Mouse (Mus musculus) myocyte (in vitro differentiated cells): ENCODE results near the gene Add2. TPM values are rescaled to one million over a fixed set of nuclear protein-coding genes. Genes with fewer than 3 reads are reported as not detected.

ENCODE experiments used
- H3K27me3 ChIP-seq: one replicate; pipeline ENCODE4 v1.6.1; 2011; ENCODE audit not compliant: control insufficient read depth, insufficient read depth, insufficient read length
- H3K36me3 ChIP-seq: one replicate; pipeline ENCODE4 v1.6.1; 2011; ENCODE audit not compliant: control insufficient read depth, insufficient read depth
- H3K4me2 ChIP-seq: one replicate; pipeline ENCODE4 v1.6.1; 2011; ENCODE audit warnings: low read depth, control low read depth
- H3K4me3 ChIP-seq: one replicate; pipeline ENCODE4 v1.5.1; 2011; ENCODE audit warnings: mild to moderate bottlenecking, control low read depth, moderate library complexity
- H3K79me2 ChIP-seq: one replicate; pipeline ENCODE4 v1.6.1; 2011; ENCODE audit not compliant: control insufficient read depth, insufficient read depth
- H3ac ChIP-seq: one replicate; pipeline ENCODE4 v1.6.1; 2011; ENCODE audit not compliant: control insufficient read depth, insufficient read length
- CEBPB ChIP-seq: IDR thresholded peaks from 2 replicates; pipeline ENCODE4 v1.6.1; 2011; ENCODE audit warnings: mild to moderate bottlenecking, moderate library complexity; ENCODE audit not compliant: poor library complexity, insufficient read depth, severe bottlenecking
- E2F4 ChIP-seq: IDR thresholded peaks from one replicate; pipeline ENCODE4 v1.6.1; 2011; ENCODE audit warnings: mild to moderate bottlenecking, control low read depth, moderate library complexity; ENCODE audit not compliant: insufficient read depth
- MAX ChIP-seq: IDR thresholded peaks from one replicate; pipeline ENCODE4 v1.6.1; 2011; ENCODE audit warnings: low read depth, mild to moderate bottlenecking, control low read depth
- MYOD1 ChIP-seq, 3 experiments: IDR thresholded peaks; one replicate each; pipeline ENCODE4 v1.6.1; 2011; ENCODE audit warnings: control low read depth in 2 of 3, low read depth in 2 of 3, mild to moderate bottlenecking in 2 of 3, moderate library complexity in 1 of 3; ENCODE audit not compliant: insufficient read length in 2 of 3, control insufficient read depth in 1 of 3
- MYOG ChIP-seq, 3 experiments: IDR thresholded peaks; one replicate each; pipeline ENCODE4 v1.6.1; 2011; ENCODE audit warnings: control low read depth in 2 of 3, low read depth in 2 of 3, mild to moderate bottlenecking in 2 of 3; ENCODE audit not compliant: insufficient read length in 2 of 3, control insufficient read depth in 1 of 3, insufficient read depth in 1 of 3
- POLR2A ChIP-seq: IDR thresholded peaks from one replicate; pipeline ENCODE4 v1.6.1; 2011; ENCODE audit warnings: low read depth, mild to moderate bottlenecking, control low read depth, moderate library complexity; ENCODE audit not compliant: insufficient read length
- POLR2AphosphoS2 ChIP-seq: IDR thresholded peaks from one replicate; pipeline ENCODE4 v1.6.1; 2011; ENCODE audit warnings: low read depth, control low read depth; ENCODE audit not compliant: insufficient read length
- REST ChIP-seq: IDR thresholded peaks from one replicate; pipeline ENCODE4 v1.6.1; 2011; ENCODE audit warnings: mild to moderate bottlenecking, control low read depth, moderate library complexity; ENCODE audit not compliant: insufficient read depth, insufficient read length
- SRF ChIP-seq: IDR thresholded peaks from one replicate; pipeline ENCODE4 v1.6.1; 2011; ENCODE audit warnings: low read depth; ENCODE audit not compliant: control insufficient read depth, insufficient read length
- TCF12 ChIP-seq: IDR thresholded peaks from one replicate; pipeline ENCODE4 v1.6.1; 2011; ENCODE audit warnings: mild to moderate bottlenecking, control low read depth; ENCODE audit not compliant: poor library complexity, insufficient read depth, severe bottlenecking
- TCF3 ChIP-seq: IDR thresholded peaks from one replicate; pipeline ENCODE4 v1.6.1; 2011; ENCODE audit warnings: low read depth, control low read depth; ENCODE audit not compliant: insufficient read length
- USF1 ChIP-seq: IDR thresholded peaks from one replicate; pipeline ENCODE4 v1.6.1; 2011; ENCODE audit warnings: low read depth, mild to moderate bottlenecking, control low read depth, moderate library complexity
- polyA plus RNA-seq: library from polyadenylated mRNA; unstranded; fragments of >200 nt; fragmentation: generic; extraction: Trizol; gene quantifications from one replicate; pipeline ENCODE4 v1.2.1, GENCODE M21; 2012; ENCODE audit warnings: missing spikeins

The Add2 gene
- polyA plus RNA-seq, 1 experiment: 3.6 TPM

- no peak overlapping the region for H3K4me2 ChIP-seq
- TF ChIP-seq E2F4 (no peak), USF1 (no peak), TCF3 (no peak), TCF12 (no peak), MYOD1 (IDR thresholded peaks at IDR 0.05; ENCODE audit: control insufficient read depth in 1 of 3, insufficient read length in 2 of 3, low read depth in 2 of 3) (no peak), POLR2AphosphoS2 (no peak), MAX (no peak), CEBPB (no peak), MYOG (IDR thresholded peaks at IDR 0.05; ENCODE audit: control insufficient read depth in 1 of 3, insufficient read depth in 1 of 3, insufficient read length in 2 of 3, low read depth in 2 of 3) (no peak), REST (no peak), POLR2A (no peak), SRF (no peak)
- H3K36me3 ChIP-seq: no peaks in the 10 kb centered on the region
- H3K4me3 ChIP-seq: no peak overlapping the region
- H3K79me2 ChIP-seq: no peaks in the 10 kb centered on the region
- no peak overlapping the region for H3ac ChIP-seq
- H3K27me3 ChIP-seq: no peaks in the 10 kb centered on the region
Observed at GRCm38 (mm10) chr6:86076525-86076924, 48.0 kb downstream of the Add2 start.

- no peak overlapping the region for H3K4me2 ChIP-seq
- no peak for TF ChIP-seq POLR2AphosphoS2
- TF ChIP-seq MAX: no peak
- TF ChIP-seq USF1: no peak
- TF ChIP-seq MYOG (IDR thresholded peaks at IDR 0.05; ENCODE audit: control insufficient read depth in 1 of 3, insufficient read depth in 1 of 3, insufficient read length in 2 of 3, low read depth in 2 of 3): no peak
- TF ChIP-seq CEBPB: no peak
- TF ChIP-seq TCF3: no peak
- TF ChIP-seq SRF: no peak
- TF ChIP-seq E2F4: no peak
- TF ChIP-seq REST: no peak
- TF ChIP-seq TCF12: no peak
- no peak for TF ChIP-seq POLR2A
- TF ChIP-seq MYOD1 (IDR thresholded peaks at IDR 0.05; ENCODE audit: control insufficient read depth in 1 of 3, insufficient read length in 2 of 3, low read depth in 2 of 3): no peak
- no peak overlapping the region for H3ac ChIP-seq
- H3K36me3 ChIP-seq: no peaks in the 10 kb centered on the region
- no peaks in the 10 kb centered on the region for H3K79me2 ChIP-seq
- no peak overlapping the region for H3K4me3 ChIP-seq
- no peaks in the 10 kb centered on the region for H3K27me3 ChIP-seq
Observed at GRCm38 (mm10) chr6:86077880-86078279, 49.4 kb downstream of the Add2 start.

DNA sequence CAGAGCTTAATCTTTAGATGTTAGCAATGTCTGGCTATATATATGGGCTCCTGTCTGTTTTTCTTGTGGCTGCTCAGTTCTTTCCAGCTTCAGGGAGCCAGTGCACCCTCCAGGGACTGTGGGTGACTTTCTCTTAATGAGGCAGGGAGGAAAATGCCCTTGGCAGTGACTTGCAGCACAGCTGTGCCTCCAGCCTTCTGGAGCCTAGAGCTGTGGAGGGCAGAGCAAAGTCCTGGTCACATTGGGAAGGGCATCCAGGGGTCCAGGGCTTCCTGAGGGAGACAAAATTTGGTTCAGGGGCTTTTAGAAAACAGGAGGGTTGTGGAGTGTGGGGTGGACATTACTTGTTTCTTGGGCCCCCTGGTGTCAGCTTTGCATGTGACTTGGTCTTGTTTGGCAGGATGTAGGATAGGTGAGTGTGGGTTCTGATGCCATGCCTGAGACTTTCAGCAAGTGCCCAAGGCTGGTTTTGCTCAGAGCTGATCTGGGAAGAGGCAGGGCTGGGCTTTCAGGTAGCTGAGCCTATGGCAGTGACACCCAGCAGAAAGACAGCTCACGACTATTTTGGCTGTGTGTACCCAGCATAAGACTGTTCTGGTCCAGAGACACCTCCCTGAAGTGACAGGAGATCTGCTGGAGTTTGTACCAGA is 50.0 kb downstream of the Add2 start:
- Histone ChIP-seq H3ac (no peak overlapping the region), H3K27me3 (no peaks in the 10 kb centered on the region), H3K79me2 (no peaks in the 10 kb centered on the region), H3K36me3 (no peaks in the 10 kb centered on the region), H3K4me3 (no peak overlapping the region), H3K4me2 (no peak overlapping the region)
- TF ChIP-seq TCF12 (no peak), REST (no peak), POLR2A (no peak), SRF (no peak), TCF3 (no peak), POLR2AphosphoS2 (no peak), MAX (no peak), USF1 (no peak), CEBPB (no peak)

DNA sequence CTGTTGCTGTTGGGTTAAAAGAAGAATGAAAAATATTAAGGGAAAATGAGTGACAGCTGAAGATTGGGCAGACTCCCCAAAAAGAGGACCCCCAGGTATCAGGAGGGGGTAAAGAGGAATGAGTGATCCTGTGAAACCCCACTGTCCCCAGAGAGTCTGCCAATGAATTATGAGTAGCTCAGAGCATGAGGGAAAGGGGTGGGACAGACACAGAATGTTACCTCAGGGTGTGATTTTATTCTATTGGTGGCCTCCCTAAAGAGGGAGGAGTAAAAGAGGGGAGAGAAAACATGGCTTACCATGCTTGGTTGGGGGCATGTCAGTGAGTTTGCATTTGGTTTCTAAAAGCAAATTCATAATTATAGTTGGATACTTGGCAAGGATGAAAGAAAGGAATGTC is 50.8 kb downstream of the Add2 start:
- Histone ChIP-seq H3K27me3 (no peaks in the 10 kb centered on the region), H3K4me3 (no peak overlapping the region), H3K4me2 (no peak overlapping the region)

More for the DNA sequence above, 50.8 kb downstream of the Add2 start:
- no peaks in the 10 kb centered on the region for H3K36me3 ChIP-seq
- no peaks in the 10 kb centered on the region for H3K79me2 ChIP-seq
- H3ac ChIP-seq: no peak overlapping the region
- TF ChIP-seq MYOG (IDR thresholded peaks at IDR 0.05; ENCODE audit: control insufficient read depth in 1 of 3, insufficient read depth in 1 of 3, insufficient read length in 2 of 3, low read depth in 2 of 3) (no peak), CEBPB (no peak), TCF12 (no peak), MYOD1 (IDR thresholded peaks at IDR 0.05; ENCODE audit: control insufficient read depth in 1 of 3, insufficient read length in 2 of 3, low read depth in 2 of 3) (no peak), E2F4 (no peak), SRF (no peak), POLR2AphosphoS2 (no peak), REST (no peak), TCF3 (no peak), MAX (no peak)
